Mouse (Mus musculus) thymus, adult 2 months (tissue): Measurements from ENCODE around the gene Fbxo39. TPM values are rescaled to one million over a fixed set of nuclear protein-coding genes. Genes with fewer than 3 reads are reported as not detected.

ENCODE experiments used
- DNase-seq: peaks from one replicate; pipeline ENCODE4 v3.0.0; 2021
- H3K27ac ChIP-seq: fragments of 200-500 bp; 2 replicates; pipeline ENCODE4 v1.5.1; 2012; ENCODE audit warnings: low read length, control low read depth; ENCODE audit not compliant: control insufficient read depth, insufficient read depth
- H3K27me3 ChIP-seq: fragments of 200-500 bp; 2 replicates; pipeline ENCODE4 v1.6.1; 2012; ENCODE audit warnings: mild to moderate bottlenecking, low read length, moderate library complexity, mixed read lengths; ENCODE audit not compliant: control insufficient read depth, insufficient read depth
- H3K36me3 ChIP-seq: fragments of 200-500 bp; 2 replicates; pipeline ENCODE4 v1.6.1; 2012; ENCODE audit warnings: mild to moderate bottlenecking, low read length, moderate library complexity; ENCODE audit not compliant: control insufficient read depth, insufficient read depth
- H3K4me1 ChIP-seq: fragments of 200-500 bp; replicated peaks from 2 replicates; pipeline ENCODE4 v1.6.1; 2012; ENCODE audit warnings: low read length; ENCODE audit not compliant: control insufficient read depth, insufficient read depth
- H3K4me3 ChIP-seq: fragments of 200-500 bp; 2 replicates; pipeline ENCODE4 v1.5.1; 2012; ENCODE audit warnings: mild to moderate bottlenecking, low read length, control low read depth, moderate library complexity; ENCODE audit not compliant: control insufficient read depth, insufficient read depth
- CTCF ChIP-seq: fragments of 200-500 bp; IDR thresholded peaks from 2 replicates; pipeline ENCODE4 v1.5.1; 2012; ENCODE audit warnings: mild to moderate bottlenecking, control low read depth, low read length, moderate library complexity, borderline replicate concordance; ENCODE audit not compliant: control insufficient read depth, poor library complexity, insufficient read depth; ENCODE audit errors: extremely low read depth
- POLR2A ChIP-seq: fragments of 200-500 bp; IDR thresholded peaks from 2 replicates; pipeline ENCODE4 v1.6.1; 2012; ENCODE audit warnings: mild to moderate bottlenecking, low read length, control low read depth, moderate library complexity; ENCODE audit not compliant: control insufficient read depth, poor library complexity, insufficient read depth; ENCODE audit errors: extremely low read depth
- WGBS: fragments of 180-500 bp; shearing (Covaris S2); methylation state at CpG from one replicate; pipeline ENCODE4 v1.1.7; 2018; 5-methylcytosine and 5-hydroxymethylcytosine counted together
- polyA plus RNA-seq: library from polyadenylated mRNA; depleted of rRNA; stranded (reverse); fragments of >200 nt; gene quantifications from 2 replicates; pipeline ENCODE4 v1.2.3, GENCODE M21; 2012

Gene Fbxo39
- polyA plus RNA-seq, 1 experiment, result 0.18 TPM

GRCm38 (mm10) chr11:72348563-72348962, 34.3 kb downstream of the Fbxo39 start:
- TF ChIP-seq POLR2A (no peak), CTCF (no peak)
- no peaks in the 10 kb centered on the region for H3K27me3 ChIP-seq
- no peaks in the 10 kb centered on the region for H3K36me3 ChIP-seq
- H3K27ac ChIP-seq, result no peak overlapping the region
- no peak for DNase-seq
- WGBS, result 71% methylated on average over 10 of the region's 10 CpGs
- H3K4me3 ChIP-seq, result no peak overlapping the region
- no peaks in the 10 kb centered on the region for H3K4me1 ChIP-seq

DNA sequence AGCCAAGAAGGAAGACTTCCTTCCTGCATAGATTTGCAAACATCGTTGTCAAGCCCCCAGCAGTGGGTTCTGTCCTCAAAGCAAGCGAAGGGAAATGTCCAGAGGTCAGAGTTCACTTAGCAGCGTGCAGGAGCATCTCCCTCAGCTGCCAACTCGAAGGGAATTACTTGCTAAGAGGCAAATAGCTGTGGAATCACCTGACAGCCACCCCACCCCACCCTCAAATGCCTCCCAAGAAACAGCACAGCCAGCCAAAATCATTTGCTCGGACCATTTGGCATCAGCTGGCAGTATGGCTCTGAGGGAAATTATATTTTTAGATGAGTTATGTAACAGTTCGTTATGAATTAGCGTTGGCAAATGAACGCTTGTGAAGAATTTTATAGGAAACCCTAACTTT, 34.8 kb downstream of the Fbxo39 start:
- no peak for DNase-seq
- no peak overlapping the region for H3K27ac ChIP-seq
- no peaks in the 10 kb centered on the region for H3K4me1 ChIP-seq
- 71% methylated on average over 8 of the region's 8 CpGs for WGBS
- TF ChIP-seq CTCF (no peak), POLR2A (no peak)
- no peaks in the 10 kb centered on the region for H3K27me3 ChIP-seq
- H3K36me3 ChIP-seq, result no peaks in the 10 kb centered on the region
- no peak overlapping the region for H3K4me3 ChIP-seq

GRCm38 (mm10) chr11:72349652-72350051, 35.4 kb downstream of the Fbxo39 start:
- WGBS, result 81% methylated on average over 4 of the region's 4 CpGs
- H3K4me3 ChIP-seq, result no peak overlapping the region
- no peaks in the 10 kb centered on the region for H3K27me3 ChIP-seq
- no peak overlapping the region for H3K27ac ChIP-seq
- no peak for DNase-seq
- H3K4me1 ChIP-seq, result no peaks in the 10 kb centered on the region
- no peak for TF ChIP-seq CTCF
- TF ChIP-seq POLR2A, result no peak
- no peaks in the 10 kb centered on the region for H3K36me3 ChIP-seq

GRCm38 (mm10) chr11:72352272-72352671, 38.0 kb downstream of the Fbxo39 start:
- 19% methylated on average over 1 of the region's 1 CpGs for WGBS
- no peak overlapping the region for H3K4me3 ChIP-seq
- H3K4me1 ChIP-seq, result no peaks in the 10 kb centered on the region; the same call in 1 of the 2 replicates
- no peak for TF ChIP-seq CTCF
- TF ChIP-seq POLR2A, result no peak
- no peaks in the 10 kb centered on the region for H3K36me3 ChIP-seq
- no peak overlapping the region for H3K27ac ChIP-seq
- no peaks in the 10 kb centered on the region for H3K27me3 ChIP-seq
- no peak for DNase-seq

GRCm38 (mm10) chr11:72353186-72353585, 38.9 kb downstream of the Fbxo39 start:
- Histone ChIP-seq H3K36me3 (no peaks in the 10 kb centered on the region), H3K4me3 (no peak overlapping the region), H3K27ac (no peak overlapping the region), H3K27me3 (no peaks in the 10 kb centered on the region), H3K4me1 (no peaks in the 10 kb centered on the region; the same call in 1 of the 2 replicates)
- no peak for DNase-seq
- 86% methylated on average over 3 of the region's 3 CpGs for WGBS
- TF ChIP-seq POLR2A (no peak), CTCF (no peak)

GRCm38 (mm10) chr11:72354971-72355728, 40.9 kb downstream of the Fbxo39 start:
- H3K4me3 ChIP-seq, result no peak overlapping the region

More at GRCm38 (mm10) chr11:72354971-72355728, 40.9 kb downstream of the Fbxo39 start:
- peak; percentile 73 for DNase-seq
- H3K27ac ChIP-seq, result no peak overlapping the region
- no peaks in the 10 kb centered on the region for H3K27me3 ChIP-seq
- TF ChIP-seq POLR2A (no peak), CTCF (peak; percentile 90)
- WGBS, result 30% methylated on average over 20 of the region's 20 CpGs
- no peaks in the 10 kb centered on the region; the same call in 1 of the 2 replicates for H3K4me1 ChIP-seq
- H3K36me3 ChIP-seq, result no peaks in the 10 kb centered on the region
